Mouse (Mus musculus): ENCODE data around the gene Stard10. TPM values are rescaled to one million over a fixed set of nuclear protein-coding genes. Genes with fewer than 3 reads are reported as not detected.

Stard10 gene
- polyA plus RNA-seq, 1 experiment from 2014 or later: 6.8 TPM

DNA sequence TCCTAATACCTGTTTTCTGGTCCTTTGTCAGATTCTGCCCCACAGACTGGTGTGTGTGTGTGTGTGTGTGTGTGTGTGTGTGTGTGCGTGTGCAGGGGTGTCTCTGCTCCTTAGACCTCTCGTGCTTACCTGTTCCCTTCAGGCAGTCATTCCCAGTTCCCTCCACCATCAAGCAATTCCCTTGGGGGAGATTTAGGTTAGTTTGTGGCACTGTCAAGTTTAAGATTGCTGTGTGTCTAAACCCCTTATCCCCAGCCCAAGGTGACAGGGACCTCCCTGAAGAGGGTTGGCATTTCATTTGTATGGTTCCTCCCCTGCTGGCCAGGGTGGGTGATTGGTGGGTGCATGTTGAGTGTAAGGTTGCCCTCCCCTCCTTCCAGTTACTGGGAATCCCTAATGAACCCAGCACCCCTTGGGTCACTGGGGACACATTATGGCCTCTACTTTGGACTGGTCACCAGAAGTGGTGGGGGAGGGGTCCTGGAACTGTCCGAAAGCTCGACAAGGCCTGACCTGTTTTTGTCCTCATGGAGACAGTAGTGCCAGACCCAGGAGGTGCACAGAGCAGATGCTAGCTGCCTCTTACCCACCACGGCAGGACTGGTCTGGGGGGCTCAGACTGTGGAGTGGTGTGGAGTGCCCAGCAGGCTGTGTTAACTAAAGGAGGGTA is 62.0 kb downstream of the Stard10 start:
- H3K27me3 ChIP-seq: no peaks in the 10 kb centered on the region
- H3K4me3 ChIP-seq (replicated peaks): no peak overlapping the region
- 70% methylated on average over 5 of the region's 5 CpGs for WGBS
- ATAC-seq: no peak
- H3K9me3 ChIP-seq: no peaks in the 10 kb centered on the region
- H3K9ac ChIP-seq (replicated peaks): no peak overlapping the region
- H3K36me3 ChIP-seq: no peaks in the 10 kb centered on the region
- H3K4me2 ChIP-seq (replicated peaks): 0 out of 2 replicates have a peak overlapping the region, but pooled peaks have one; percentile 1
- peaks cover 12% of the 10 kb centered on the region for H3K4me1 ChIP-seq (replicated peaks)
- H3K27ac ChIP-seq: no peak overlapping the region

DNA sequence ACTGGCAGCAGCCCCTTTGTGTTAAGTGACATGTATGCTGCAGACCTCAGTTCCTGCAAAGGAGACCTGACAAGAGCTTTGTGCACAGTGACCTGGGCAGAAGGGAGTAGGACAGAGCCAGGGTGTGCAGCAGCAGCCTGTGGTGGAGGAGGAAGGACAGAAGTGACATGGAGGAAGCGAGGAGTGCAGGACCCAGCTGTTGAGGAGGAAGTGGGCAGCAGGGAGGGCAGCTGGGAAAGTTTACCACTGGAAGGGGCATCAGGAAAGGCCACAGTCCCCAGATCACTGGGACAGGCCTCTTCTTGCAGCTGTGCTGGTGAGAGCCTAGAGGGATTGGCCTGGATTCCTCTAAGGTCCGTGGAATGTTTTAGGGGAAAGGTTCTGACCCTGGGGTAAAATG is 62.8 kb downstream of the Stard10 start:
- Histone ChIP-seq H3K9me3 (no peaks in the 10 kb centered on the region), H3K27ac (no peak overlapping the region), H3K9ac (replicated peaks) (no peak overlapping the region), H3K4me1 (replicated peaks) (peaks cover 11% of the 10 kb centered on the region), H3K36me3 (no peaks in the 10 kb centered on the region), H3K4me3 (replicated peaks) (no peak overlapping the region), H3K4me2 (replicated peaks) (no peak overlapping the region), H3K27me3 (no peaks in the 10 kb centered on the region)
- no peak for ATAC-seq
- 91% methylated on average over 2 of the region's 2 CpGs for WGBS

DNA sequence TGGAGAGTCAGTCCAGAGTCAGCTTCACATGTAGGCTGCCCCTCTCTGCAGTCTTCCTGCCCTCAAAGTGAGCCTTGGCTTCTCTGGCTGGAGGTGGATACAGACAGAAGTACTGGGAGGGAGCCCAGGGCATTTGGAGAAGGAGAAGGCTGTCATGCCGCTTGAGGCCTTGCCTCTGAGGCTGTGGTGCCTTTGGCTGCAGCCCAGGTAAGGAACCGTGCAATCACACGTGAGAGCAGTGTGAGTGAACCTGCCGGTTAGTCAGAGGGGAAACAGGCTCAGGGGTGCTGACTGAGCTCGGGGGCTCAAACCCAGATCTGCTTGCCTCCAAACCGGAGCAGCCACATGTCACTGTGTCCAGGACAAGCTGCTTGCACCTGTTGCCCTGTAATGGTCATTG is 64.6 kb downstream of the Stard10 start:
- WGBS: 82% methylated on average over 6 of the region's 6 CpGs
- Histone ChIP-seq H3K4me3 (replicated peaks) (no peak overlapping the region), H3K27me3 (no peaks in the 10 kb centered on the region), H3K4me2 (replicated peaks) (no peak overlapping the region), H3K9me3 (no peaks in the 10 kb centered on the region), H3K36me3 (no peaks in the 10 kb centered on the region), H3K4me1 (replicated peaks) (peaks cover 18% of the 10 kb centered on the region), H3K27ac (no peak overlapping the region), H3K9ac (replicated peaks) (no peak overlapping the region)
- no peak for ATAC-seq

DNA sequence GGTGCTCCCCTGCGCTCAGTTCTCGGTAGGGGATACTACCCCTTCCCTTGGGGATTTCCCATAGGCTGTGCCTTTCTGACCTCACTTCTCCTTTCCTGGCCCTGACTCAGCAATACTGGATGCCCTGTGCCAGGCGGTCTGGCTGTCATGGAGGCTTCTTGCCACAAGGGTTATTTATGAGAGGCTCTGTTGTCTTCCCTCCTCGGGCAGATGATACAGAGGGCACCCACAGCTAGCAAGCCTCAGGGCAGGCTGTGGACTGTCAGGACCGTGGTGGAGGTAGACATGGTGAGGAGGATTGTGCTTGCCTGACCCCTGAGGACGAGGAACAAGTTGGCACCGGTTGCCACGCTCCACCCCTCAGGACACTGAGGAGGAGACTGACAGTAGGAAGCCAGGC is 65.5 kb downstream of the Stard10 start:
- peaks cover 18% of the 10 kb centered on the region for H3K4me1 ChIP-seq (replicated peaks)
- no peak for ATAC-seq
- no peaks in the 10 kb centered on the region for H3K9me3 ChIP-seq
- 76% methylated on average over 8 of the region's 8 CpGs for WGBS
- H3K4me2 ChIP-seq (replicated peaks): no peak overlapping the region
- no peak overlapping the region for H3K4me3 ChIP-seq (replicated peaks)
- no peak overlapping the region for H3K27ac ChIP-seq
- H3K36me3 ChIP-seq: no peaks in the 10 kb centered on the region
- H3K9ac ChIP-seq (replicated peaks): no peak overlapping the region
- H3K27me3 ChIP-seq: no peaks in the 10 kb centered on the region

DNA sequence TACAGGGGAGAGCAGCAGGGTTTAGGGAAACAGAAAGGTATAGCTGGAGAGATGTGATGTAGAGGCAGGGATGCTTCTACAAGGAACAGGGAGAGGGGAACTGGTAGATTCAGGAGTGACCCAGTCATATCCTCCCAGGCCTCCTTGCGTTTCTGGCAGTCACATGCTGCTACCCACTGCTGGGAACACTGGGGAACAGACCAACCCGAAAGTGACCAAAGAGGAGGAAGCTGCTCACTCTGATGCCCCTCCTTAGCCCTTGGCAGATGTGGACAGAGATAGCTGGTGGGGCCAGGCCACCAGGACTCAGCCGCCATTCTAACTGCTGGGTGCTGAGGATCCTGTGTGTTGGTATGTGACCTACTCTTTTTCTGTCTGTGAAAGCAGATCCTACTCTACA is 66.9 kb downstream of the Stard10 start:
- ATAC-seq: no peak
- Histone ChIP-seq H3K4me2 (replicated peaks) (no peak overlapping the region), H3K4me3 (replicated peaks) (no peak overlapping the region), H3K9me3 (no peaks in the 10 kb centered on the region), H3K27me3 (no peaks in the 10 kb centered on the region), H3K27ac (no peak overlapping the region), H3K9ac (replicated peaks) (no peak overlapping the region), H3K36me3 (no peaks in the 10 kb centered on the region), H3K4me1 (replicated peaks) (0 out of 2 replicates have a peak, but pooled peaks cover 7% of the 10 kb centered on the region)
- WGBS: 74% methylated on average over 3 of the region's 3 CpGs

DNA sequence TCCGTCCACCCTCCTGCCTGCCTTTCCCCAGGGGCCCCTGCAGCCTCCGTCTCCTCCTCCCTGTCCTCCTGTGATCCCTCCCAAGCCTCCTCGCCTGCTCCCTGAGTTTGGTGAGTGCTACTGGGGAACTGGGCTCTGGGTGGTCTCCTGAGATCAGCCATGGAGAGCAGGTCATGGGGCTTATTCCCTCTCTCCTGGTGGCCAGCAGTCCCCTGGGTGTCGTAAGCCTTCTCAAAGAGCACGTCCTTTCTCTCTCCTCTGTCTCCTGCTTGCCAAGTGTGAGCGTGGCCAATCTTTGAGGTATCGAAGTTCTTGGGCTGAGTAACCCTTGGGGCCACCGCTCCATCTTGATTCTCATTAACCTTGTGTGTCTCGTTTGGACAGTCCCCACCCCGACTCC is 68.0 kb downstream of the Stard10 start:
- WGBS: 67% methylated on average over 10 of the region's 10 CpGs
- Histone ChIP-seq H3K9ac (replicated peaks) (no peak overlapping the region), H3K36me3 (no peaks in the 10 kb centered on the region), H3K27ac (no peak overlapping the region), H3K9me3 (no peaks in the 10 kb centered on the region), H3K4me1 (replicated peaks) (0 out of 2 replicates have a peak, but pooled peaks cover 7% of the 10 kb centered on the region), H3K4me3 (replicated peaks) (no peak overlapping the region), H3K27me3 (no peaks in the 10 kb centered on the region), H3K4me2 (replicated peaks) (no peak overlapping the region)
- no peak for ATAC-seq

DNA sequence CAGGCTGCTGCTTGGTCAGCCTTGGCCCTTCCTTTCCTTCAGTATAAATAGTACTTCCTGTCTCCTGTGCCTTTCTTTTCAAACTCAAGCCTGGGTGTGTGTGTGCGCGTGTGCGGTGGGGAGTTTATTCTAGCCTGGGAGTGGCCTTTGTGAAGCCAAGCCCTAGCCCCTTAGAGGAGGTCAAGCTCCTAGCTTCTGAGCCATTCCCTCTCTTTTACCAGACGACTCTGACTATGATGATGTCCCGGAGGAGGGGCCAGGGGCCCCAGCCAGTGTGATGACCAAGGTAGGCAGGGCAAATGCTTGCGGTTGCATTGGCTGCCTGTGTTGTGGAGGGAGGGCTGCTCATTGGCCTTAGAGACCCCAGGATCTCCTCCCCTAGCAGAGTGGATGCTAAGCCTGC is 68.4 kb downstream of the Stard10 start:
- no peak overlapping the region for H3K4me2 ChIP-seq (replicated peaks)
- H3K27me3 ChIP-seq: no peaks in the 10 kb centered on the region
- H3K4me3 ChIP-seq (replicated peaks): no peak overlapping the region
- 0 out of 2 replicates have a peak, but pooled peaks cover 7% of the 10 kb centered on the region for H3K4me1 ChIP-seq (replicated peaks)
- ATAC-seq: no peak
- WGBS: 49% methylated on average over 6 of the region's 6 CpGs
- no peak overlapping the region for H3K9ac ChIP-seq (replicated peaks)
- no peaks in the 10 kb centered on the region for H3K9me3 ChIP-seq
- no peaks in the 10 kb centered on the region for H3K36me3 ChIP-seq
- H3K27ac ChIP-seq: no peak overlapping the region

DNA sequence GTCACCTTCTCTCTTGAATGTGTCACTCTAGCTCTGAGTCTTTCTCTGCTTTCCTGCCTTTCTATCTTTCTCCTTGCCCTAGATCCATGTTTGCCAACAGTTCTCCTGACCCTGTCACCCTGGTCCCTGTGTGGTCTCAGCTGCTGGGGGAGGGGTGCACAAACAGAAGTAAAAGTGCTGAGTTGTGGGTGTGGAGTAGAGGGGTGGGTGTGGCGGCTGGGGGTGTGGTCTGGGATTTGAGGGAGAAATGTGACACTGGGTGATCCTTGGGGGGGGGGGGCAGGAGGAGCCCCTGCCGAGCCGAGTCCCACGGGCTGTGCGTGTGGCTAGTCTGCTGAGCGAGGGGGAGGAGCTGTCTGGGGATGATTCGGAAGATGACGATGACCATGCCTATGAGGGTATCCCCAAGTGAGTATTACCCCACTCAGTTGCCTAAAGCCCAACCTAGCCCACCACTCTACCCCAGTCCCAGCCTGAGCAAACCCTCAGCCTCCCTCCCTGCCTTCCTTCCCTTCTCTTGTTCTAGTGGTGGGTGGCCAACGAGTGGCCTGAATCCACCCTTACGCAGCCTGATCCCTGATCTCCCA is 69.1 kb downstream of the Stard10 start:
- WGBS: 71% methylated on average over 10 of the region's 10 CpGs
- H3K9me3 ChIP-seq: no peaks in the 10 kb centered on the region
- H3K9ac ChIP-seq (replicated peaks): no peak overlapping the region
- H3K36me3 ChIP-seq: no peaks in the 10 kb centered on the region
- H3K4me3 ChIP-seq (replicated peaks): no peak overlapping the region
- H3K4me1 ChIP-seq (replicated peaks): 0 out of 2 replicates have a peak, but pooled peaks cover 7% of the 10 kb centered on the region
- no peak overlapping the region for H3K27ac ChIP-seq
- no peak overlapping the region for H3K4me2 ChIP-seq (replicated peaks)
- no peaks in the 10 kb centered on the region for H3K27me3 ChIP-seq
- no peak for ATAC-seq

DNA sequence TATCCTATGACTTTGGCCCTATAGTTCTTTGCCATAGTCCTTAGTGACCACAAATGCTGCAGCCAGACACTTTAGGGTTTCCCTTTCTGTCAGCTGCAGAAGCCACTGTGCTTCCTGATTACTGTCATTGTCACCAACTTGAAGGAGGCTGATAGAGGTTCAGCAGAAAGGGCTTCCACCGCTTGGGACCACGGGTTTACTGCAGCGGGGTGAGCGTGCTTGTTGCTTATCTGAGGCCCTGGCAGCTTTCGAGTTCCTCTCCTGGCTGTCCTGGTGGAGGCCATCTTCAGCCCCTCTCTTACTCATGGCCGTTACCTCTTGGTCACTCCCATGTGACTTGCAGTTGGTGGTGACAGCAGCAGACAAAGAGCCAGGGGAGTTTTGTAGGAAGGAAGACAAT is 72.4 kb downstream of the Stard10 start:
- Histone ChIP-seq H3K27ac (no peak overlapping the region), H3K4me3 (replicated peaks) (no peak overlapping the region), H3K9ac (replicated peaks) (no peak overlapping the region), H3K4me2 (replicated peaks) (no peak overlapping the region), H3K27me3 (no peaks in the 10 kb centered on the region), H3K4me1 (replicated peaks) (peaks cover 27% of the 10 kb centered on the region), H3K36me3 (no peaks in the 10 kb centered on the region), H3K9me3 (no peaks in the 10 kb centered on the region)
- no peak for ATAC-seq
- 88% methylated on average over 6 of the region's 6 CpGs for WGBS

DNA sequence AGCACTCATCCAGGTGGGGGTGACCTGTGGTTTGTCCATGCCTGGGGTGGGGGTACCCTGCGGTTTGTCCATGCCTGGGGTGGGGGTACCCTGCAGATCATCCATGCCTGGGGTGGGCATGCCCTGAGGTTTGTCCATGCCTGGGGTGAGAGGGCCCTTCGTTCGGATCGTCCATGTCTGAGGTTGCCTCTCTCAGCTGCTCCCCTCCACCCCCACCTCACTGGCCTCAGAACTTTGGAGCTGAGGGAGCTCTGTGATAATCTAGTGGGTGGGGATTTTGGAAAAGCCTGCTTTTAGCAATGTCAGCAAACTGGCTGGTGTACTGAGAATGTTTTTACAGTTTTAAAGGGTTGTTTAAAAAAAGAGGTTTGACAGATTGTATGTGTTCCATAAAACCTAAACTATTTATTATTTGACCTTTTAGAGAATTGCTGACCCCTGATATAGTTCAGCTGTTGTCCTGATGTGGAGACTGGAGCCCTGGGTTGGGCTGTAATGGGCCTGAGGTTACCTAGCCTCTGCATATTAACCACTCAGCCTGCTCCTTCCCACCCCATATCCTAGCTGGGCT is 75.1 kb downstream of the Stard10 start:
- Histone ChIP-seq H3K9me3 (no peaks in the 10 kb centered on the region), H3K4me3 (replicated peaks) (no peak overlapping the region), H3K4me2 (replicated peaks) (no peak overlapping the region), H3K4me1 (replicated peaks) (peaks cover 21% of the 10 kb centered on the region), H3K9ac (replicated peaks) (no peak overlapping the region), H3K27ac (no peak overlapping the region), H3K27me3 (no peaks in the 10 kb centered on the region), H3K36me3 (no peaks in the 10 kb centered on the region)
- ATAC-seq: no peak
- WGBS: 86% methylated on average over 4 of the region's 4 CpGs

DNA sequence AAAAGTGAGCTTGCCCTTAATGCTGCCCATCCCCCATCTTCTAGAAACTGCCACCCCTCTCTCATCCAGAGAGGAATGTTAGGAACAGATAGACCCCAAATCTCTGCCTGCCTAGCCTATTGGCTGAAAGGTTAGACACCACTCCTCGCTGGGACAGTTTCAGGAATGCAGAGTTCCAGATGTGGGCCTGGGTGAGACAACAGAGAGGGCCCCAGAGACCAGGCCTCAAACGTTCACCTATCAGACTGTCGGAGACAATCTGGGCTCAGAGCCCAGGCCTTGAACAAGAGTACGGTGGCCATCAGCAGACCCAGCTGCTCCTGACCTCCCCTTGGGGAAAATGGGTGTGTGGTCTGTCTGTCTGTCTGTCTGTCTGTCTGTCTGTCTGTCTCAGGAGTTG is 76.1 kb downstream of the Stard10 start:
- no peaks in the 10 kb centered on the region for H3K36me3 ChIP-seq
- no peaks in the 10 kb centered on the region for H3K27me3 ChIP-seq
- H3K4me1 ChIP-seq (replicated peaks): peaks cover 21% of the 10 kb centered on the region
- ATAC-seq: no peak
- no peaks in the 10 kb centered on the region for H3K9me3 ChIP-seq
- H3K4me2 ChIP-seq (replicated peaks): no peak overlapping the region
- H3K4me3 ChIP-seq (replicated peaks): no peak overlapping the region
- H3K9ac ChIP-seq (replicated peaks): no peak overlapping the region
- no peak overlapping the region for H3K27ac ChIP-seq
- WGBS: 69% methylated on average over 4 of the region's 4 CpGs

DNA sequence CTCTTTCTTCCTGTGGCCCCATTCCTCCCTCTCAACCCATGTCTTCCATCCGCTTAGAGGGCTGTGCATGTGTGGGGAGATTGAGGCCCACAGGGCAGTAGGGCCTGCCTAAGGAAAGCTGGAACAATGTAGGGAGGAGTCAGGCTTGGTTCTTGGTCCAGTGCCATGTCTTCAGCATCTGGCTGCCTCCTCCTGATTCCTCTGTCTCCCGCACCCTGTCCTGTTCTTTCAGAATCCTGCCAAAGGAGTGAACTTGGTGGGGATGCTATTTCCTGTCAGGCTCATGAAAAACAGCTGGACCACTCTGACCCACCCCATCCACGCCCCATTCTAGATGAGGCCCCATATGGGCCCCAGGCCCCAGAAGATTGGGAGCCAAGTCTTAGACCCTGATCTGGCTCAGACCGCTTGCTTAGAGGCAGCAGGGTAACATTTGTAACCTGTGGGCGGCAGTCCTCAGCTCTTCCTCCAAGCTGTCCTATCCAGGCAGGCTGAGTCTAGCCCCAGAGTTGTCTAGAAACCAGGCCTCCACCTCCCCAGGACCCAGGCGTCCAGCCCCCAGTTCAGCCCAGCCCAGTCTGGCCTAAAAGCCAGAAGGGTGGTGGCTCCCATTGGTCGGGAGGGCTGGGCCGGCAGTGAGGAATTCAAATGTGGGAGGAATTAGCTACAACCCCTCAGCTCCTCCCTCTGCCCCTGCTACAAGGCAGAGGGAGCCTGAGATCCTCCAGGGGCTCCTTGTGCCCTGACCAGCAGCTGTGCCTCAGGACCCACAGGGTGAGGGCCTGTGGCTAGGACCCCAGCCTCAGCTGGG is 77.0 kb downstream of the Stard10 start:
- no peak overlapping the region for H3K4me2 ChIP-seq (replicated peaks)
- no peaks in the 10 kb centered on the region for H3K27me3 ChIP-seq
- no peaks in the 10 kb centered on the region for H3K9me3 ChIP-seq
- WGBS: 41% methylated on average over 8 of the region's 8 CpGs
- no peak overlapping the region for H3K27ac ChIP-seq
- peak; percentile 58 for ATAC-seq
- peaks cover 21% of the 10 kb centered on the region for H3K4me1 ChIP-seq (replicated peaks)
- no peaks in the 10 kb centered on the region for H3K36me3 ChIP-seq
- H3K4me3 ChIP-seq (replicated peaks): no peak overlapping the region
- H3K9ac ChIP-seq (replicated peaks): no peak overlapping the region
